Mouse (Mus musculus) embryonic facial prominence, embryonic 15.5 days (tissue): Measurements from ENCODE around the gene A3galt2. TPM values are rescaled to one million over a fixed set of nuclear protein-coding genes. Genes with fewer than 3 reads are reported as not detected.

Experiments used
- polyA plus RNA-seq: library from polyadenylated mRNA; unstranded; fragments of >200 nt; fragmentation: Nextera tagmentation; extraction: Ambion mirVana; gene quantifications from 2 replicates; pipeline ENCODE4 v1.2.1, GENCODE M21; 2015

The A3galt2 gene
- polyA plus RNA-seq, 1 experiment from 2014 or later = 0.15 TPM

Other genes starting within 250 kb of the A3galt2 start
- 3.6 and 3.7 TPM in 2 replicates for gene Zscan20, start 145.3 kb upstream of the A3galt2 start, polyA plus RNA-seq
- gene Tlr12, start 136.7 kb upstream of the A3galt2 start, polyA plus RNA-seq = 0.45 and 0.71 TPM in 2 replicates
- gene Phc2, start 100.7 kb upstream of the A3galt2 start, polyA plus RNA-seq = 61.5 and 62.2 TPM in 2 replicates
- gene Zfp362, start 50.7 kb downstream of the A3galt2 start, polyA plus RNA-seq = 37.3 and 43.6 TPM in 2 replicates
- 9.1 and 10.6 TPM in 2 replicates for gene Trim62, start 128.2 kb downstream of the A3galt2 start, polyA plus RNA-seq
- 29.4 and 32.1 TPM in 2 replicates for gene Azin2, start 207.1 kb downstream of the A3galt2 start, polyA plus RNA-seq
- gene Ak2, start 236.6 kb downstream of the A3galt2 start, polyA plus RNA-seq = 196 and 203 TPM in 2 replicates